Mouse (Mus musculus) lung, postnatal 36 days (tissue): ENCODE measurements around the gene Slc25a34.

Source experiments
- DNase-seq: peaks from one replicate; pipeline ENCODE4 v3.0.0; 2022; ENCODE audit warnings: mixed read lengths

The Slc25a34 gene

DNA sequence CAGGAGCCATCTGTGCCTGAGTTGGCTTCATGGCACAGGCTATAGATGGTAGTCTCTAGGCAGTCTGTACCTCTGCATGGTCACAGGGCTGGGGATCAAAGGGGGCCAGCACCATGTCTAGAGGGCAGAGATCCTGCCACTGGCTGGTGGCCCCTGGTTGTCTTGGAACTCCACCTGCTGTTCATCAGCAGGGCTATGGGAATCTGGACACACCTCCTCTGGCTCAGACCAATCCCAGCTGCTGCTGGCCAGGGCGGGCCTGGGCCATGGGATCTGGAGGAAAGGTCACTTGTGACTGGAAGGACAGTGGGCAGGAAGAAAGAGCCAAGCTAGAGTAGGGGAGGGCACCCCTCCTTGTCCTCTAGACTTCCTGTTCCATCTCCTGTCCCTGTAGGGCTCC lies at the start of gene Slc25a34:
Gene Slc25a34 (minus strand): TSS at position 156 of the 400 bp plus-strand sequence.
- peak; percentile 73 for DNase-seq

- no peak for DNase-seq
Measured at GRCm38 (mm10) chr4:141672325-141672724, 48.7 kb upstream of the Slc25a34 start.

DNA sequence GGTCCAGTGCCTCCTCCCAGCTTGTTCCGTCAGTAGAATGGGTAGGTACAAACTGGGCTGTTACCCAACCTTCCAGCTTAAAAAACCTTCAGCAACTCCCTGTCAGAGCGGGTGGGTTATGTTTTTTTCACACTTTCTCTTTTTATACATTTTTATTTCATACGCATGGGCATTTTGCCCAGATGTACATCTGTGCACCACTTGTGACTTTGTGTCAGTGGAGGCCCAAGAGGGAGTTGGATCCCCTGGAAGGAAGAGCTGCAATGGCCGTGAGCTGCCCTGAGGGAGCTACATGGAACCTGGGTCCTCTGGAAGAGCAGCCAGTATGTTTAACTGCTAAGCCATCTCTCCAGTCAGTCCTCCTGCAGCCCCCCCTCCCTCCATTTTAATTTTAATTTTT lies 47.8 kb upstream of the Slc25a34 start:
- DNase-seq, result no peak

- peak; percentile 86 for DNase-seq
Measured at GRCm38 (mm10) chr4:141669898-141670712, 46.5 kb upstream of the Slc25a34 start.

- DNase-seq, result no peak
Measured at GRCm38 (mm10) chr4:141664799-141665198, 41.2 kb upstream of the Slc25a34 start, which contains the start of gene Plekhm2. Plekhm2 (minus strand) TSS chr4:141664899.

DNA sequence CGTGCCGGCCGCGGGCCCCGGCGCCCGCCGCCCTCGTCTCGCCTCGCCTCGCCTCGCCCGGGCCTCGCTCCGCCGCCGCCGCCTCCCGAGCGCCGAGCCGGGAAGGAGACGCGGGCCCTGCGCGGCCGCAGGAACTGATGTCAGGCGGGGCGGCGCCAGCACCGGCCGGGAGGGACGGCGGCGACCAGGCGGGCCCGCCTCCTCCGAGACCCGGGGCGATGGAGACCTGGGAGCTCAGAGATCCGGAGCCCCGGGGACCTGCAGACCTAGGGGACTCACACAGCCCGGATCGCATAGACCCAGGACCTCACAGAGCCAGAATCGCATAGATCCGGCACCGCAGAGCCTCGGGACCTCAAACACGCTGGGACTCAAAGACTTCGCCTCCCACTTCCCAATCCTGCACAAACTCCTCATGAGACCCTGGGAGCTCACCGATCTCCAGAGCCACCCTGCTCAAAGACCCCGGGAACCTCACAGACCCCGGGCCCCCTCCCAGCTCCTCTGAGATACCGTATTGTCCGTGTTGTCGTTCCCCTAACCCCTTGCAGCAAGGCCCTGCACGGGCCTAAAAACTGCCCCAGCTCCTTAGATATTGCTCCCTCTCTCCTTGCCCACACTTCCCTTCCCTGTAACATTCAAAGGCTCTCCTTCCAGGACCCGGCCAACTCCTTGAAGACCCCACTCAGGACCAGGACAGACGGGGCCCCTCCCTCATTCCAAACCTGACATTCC lies 40.6 kb upstream of the Slc25a34 start:
- DNase-seq, result peak; percentile 82

GRCm38 (mm10) chr4:141663122-141663931 lies 39.7 kb upstream of the Slc25a34 start:
- DNase-seq, result no peak

- DNase-seq, result no peak
Measured at GRCm38 (mm10) chr4:141660884-141661283, 37.3 kb upstream of the Slc25a34 start.

DNA sequence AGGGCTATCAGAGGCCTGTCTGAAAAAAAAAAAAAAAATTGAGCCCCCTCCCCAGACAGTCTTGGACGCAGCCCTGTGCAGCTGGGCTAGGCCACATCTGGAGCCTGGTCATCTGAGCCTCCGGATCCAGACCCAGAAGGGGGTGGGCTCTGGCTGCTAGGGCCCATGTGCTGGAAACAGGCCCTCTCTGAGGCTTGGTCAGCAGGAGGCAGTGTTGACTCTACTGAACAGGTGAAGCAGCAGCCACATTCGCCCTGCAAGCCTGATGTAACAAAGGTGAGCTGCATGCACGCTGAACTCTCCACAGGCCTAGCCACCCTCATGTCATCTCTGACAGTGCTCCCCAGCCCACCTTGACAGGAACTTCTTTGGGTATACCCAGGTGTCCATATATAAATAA lies 36.1 kb upstream of the Slc25a34 start:
- peak; percentile 56 for DNase-seq

DNA sequence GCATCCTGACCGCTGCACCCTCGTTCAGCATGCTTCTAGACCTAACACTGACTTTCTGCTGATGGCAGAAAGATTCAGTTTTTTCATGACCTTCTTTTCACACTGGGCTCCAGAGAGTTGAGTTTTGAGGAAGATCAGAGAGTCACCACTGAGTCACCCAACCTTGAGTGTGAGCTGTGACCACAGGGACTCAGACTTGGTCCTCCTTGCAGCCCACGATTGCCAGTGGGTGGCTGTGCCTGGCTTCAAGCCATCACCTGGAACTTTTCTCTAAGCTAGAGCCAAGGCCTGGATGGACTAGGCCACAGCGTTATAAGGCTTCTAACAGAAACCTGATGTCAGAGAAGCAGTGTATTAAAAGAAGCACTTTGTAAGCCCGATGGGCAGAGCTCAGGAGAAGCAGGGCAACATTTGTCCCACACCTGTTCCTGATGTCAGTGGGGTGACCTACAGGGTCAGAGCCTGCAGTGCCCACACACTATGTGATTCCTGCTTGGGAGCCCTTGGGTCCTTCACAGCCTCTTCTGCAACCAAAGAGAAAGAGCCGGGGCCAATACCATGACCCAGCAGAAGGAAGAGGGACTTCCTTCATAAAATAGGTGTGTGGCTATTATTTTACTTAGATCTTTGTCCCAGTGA lies 35.3 kb upstream of the Slc25a34 start:
- no peak for DNase-seq

- DNase-seq, result no peak
Measured at GRCm38 (mm10) chr4:141656932-141657331, 33.3 kb upstream of the Slc25a34 start.

DNA sequence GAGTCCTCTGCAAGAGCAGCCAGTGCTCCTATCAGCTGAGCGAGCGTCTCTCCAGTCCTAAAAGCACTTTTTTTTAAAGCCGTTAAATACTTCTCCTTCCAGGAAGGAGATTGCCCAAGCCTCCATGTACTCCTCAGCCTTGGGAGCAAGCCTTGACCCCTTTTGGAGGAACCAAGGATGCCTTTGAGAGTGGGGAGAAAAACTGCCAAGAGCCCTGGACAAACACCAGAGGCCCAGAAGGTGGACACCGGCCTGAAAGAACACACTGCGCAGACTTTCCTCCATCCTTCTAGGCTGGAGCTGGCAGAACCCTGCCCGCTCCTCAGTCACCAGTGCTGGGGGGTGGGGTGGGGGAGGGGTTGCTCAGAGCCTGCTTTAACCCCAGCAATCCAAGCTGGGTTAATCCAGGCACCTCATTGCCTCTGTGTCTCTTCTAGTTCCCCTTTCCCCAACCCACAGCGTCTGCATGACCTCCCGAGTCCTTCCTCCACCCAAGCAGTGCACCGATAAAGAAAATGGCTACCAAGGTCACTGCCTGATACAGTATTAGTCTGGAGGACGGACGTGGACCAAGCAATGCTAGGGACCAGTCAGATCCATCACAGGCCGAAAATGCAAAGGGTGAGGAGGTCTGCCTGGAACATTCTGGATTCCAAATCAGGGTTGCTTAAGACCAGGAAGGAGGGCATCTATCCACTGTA lies 32.4 kb upstream of the Slc25a34 start:
- peak; percentile 82 for DNase-seq

GRCm38 (mm10) chr4:141654509-141654908 lies 30.9 kb upstream of the Slc25a34 start:
- DNase-seq, result no peak

DNA sequence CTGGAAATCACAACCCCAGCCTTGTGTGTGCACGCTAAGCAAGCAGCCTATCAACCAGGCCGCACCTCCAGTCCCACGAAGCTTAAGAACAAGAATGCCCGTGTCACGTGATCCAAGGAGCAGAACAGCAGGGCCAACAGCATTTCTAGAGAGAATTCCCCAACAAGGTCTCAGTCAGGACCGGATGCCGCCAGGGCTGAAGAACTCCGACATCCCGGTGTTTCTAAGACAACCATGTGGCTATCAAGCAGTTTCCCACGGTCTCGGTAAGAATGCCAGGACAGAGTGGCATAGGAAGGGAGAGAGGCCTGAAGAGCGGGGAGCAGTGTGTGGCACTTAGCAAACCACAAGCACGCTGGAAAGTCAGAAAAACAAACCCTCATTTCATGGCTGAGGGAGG lies 30.2 kb upstream of the Slc25a34 start:
- DNase-seq, result peak; percentile 67

DNA sequence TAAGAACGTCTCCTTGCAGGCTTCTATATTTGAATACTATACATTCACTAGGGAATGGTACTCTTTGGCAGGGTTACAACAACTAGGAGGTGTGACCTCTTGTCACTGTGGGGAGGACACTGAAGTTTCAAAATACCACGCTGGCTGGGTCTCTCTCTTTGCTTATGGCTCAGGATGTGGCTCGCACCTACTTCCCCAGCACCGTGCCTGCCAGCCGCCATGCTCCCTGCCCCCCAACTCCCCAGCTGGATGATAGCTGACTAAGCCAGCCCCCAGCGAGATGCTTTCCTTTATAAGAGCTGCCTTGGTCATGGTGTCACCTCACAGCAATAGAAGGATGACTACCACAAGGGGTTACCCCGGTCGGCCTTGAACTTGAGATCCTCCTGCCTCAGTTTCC lies 29.4 kb upstream of the Slc25a34 start:
- no peak for DNase-seq

GRCm38 (mm10) chr4:141651944-141652343 lies 28.3 kb upstream of the Slc25a34 start:
- DNase-seq, result no peak

DNA sequence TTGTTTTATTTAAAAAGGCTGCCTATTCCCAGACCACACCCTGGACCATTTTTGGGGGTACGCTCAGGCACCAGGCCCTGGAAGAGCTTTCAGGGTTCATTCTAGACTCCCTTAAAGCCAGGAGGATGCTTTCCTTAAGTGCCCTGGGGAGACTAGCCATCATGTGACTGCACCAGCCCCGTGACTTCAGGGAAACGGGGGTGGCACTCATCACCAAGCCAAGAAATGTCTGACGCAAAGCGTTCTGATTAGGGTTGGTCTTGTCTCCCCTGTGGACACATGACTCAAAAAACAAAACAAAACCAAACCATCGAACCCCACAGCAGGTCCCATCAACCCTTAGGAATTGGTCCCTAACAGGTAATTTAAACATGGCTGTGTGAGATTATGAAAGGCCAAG lies 27.7 kb upstream of the Slc25a34 start:
- no peak for DNase-seq

DNA sequence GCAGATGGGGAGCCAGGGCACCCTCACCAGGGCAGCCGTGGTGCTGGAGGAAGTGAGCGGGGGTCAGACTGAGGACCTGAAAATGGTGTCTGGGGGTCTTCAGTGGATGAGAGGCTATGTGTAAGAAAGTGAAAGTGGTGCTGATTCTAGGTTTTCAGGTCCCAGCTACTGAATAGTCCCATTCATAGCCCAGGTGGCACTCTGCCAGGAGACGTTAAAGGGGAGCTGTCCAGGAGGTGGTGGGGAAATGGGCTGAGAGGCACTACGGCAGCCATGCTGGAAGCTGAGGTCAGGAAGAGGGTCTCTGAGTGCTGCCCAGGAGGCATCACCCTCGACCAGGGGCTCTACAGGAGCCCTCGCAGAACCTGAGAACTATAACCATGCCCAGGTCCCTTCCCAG lies 25.6 kb upstream of the Slc25a34 start:
- no peak for DNase-seq

- no peak for DNase-seq
Measured at GRCm38 (mm10) chr4:141648262-141648661, 24.6 kb upstream of the Slc25a34 start.

GRCm38 (mm10) chr4:141647187-141647586 lies 23.6 kb upstream of the Slc25a34 start:
- DNase-seq, result no peak

- no peak for DNase-seq
Measured at GRCm38 (mm10) chr4:141645988-141646387, 22.4 kb upstream of the Slc25a34 start.
